Mouse (Mus musculus) thymus, adult 2 months (tissue): Measurements from ENCODE around the gene Plau. TPM values are rescaled to one million over a fixed set of nuclear protein-coding genes. Genes with fewer than 3 reads are reported as not detected.

ENCODE experiments used
- DNase-seq: peaks from one replicate; pipeline ENCODE4 v3.0.0; 2021
- H3K27ac ChIP-seq: fragments of 200-500 bp; 2 replicates; pipeline ENCODE4 v1.5.1; 2012; ENCODE audit warnings: low read length, control low read depth; ENCODE audit not compliant: control insufficient read depth, insufficient read depth
- H3K27me3 ChIP-seq: fragments of 200-500 bp; 2 replicates; pipeline ENCODE4 v1.6.1; 2012; ENCODE audit warnings: mild to moderate bottlenecking, low read length, moderate library complexity, mixed read lengths; ENCODE audit not compliant: control insufficient read depth, insufficient read depth
- H3K36me3 ChIP-seq: fragments of 200-500 bp; 2 replicates; pipeline ENCODE4 v1.6.1; 2012; ENCODE audit warnings: mild to moderate bottlenecking, low read length, moderate library complexity; ENCODE audit not compliant: control insufficient read depth, insufficient read depth
- H3K4me1 ChIP-seq: fragments of 200-500 bp; replicated peaks from 2 replicates; pipeline ENCODE4 v1.6.1; 2012; ENCODE audit warnings: low read length; ENCODE audit not compliant: control insufficient read depth, insufficient read depth
- H3K4me3 ChIP-seq: fragments of 200-500 bp; 2 replicates; pipeline ENCODE4 v1.5.1; 2012; ENCODE audit warnings: mild to moderate bottlenecking, low read length, control low read depth, moderate library complexity; ENCODE audit not compliant: control insufficient read depth, insufficient read depth
- CTCF ChIP-seq: fragments of 200-500 bp; IDR thresholded peaks from 2 replicates; pipeline ENCODE4 v1.5.1; 2012; ENCODE audit warnings: mild to moderate bottlenecking, control low read depth, low read length, moderate library complexity, borderline replicate concordance; ENCODE audit not compliant: control insufficient read depth, poor library complexity, insufficient read depth; ENCODE audit errors: extremely low read depth
- POLR2A ChIP-seq: fragments of 200-500 bp; IDR thresholded peaks from 2 replicates; pipeline ENCODE4 v1.6.1; 2012; ENCODE audit warnings: mild to moderate bottlenecking, low read length, control low read depth, moderate library complexity; ENCODE audit not compliant: control insufficient read depth, poor library complexity, insufficient read depth; ENCODE audit errors: extremely low read depth
- WGBS: fragments of 180-500 bp; shearing (Covaris S2); methylation state at CpG from one replicate; pipeline ENCODE4 v1.1.7; 2018; 5-methylcytosine and 5-hydroxymethylcytosine counted together
- polyA plus RNA-seq: library from polyadenylated mRNA; depleted of rRNA; stranded (reverse); fragments of >200 nt; gene quantifications from 2 replicates; pipeline ENCODE4 v1.2.3, GENCODE M21; 2012

The Plau gene
- polyA plus RNA-seq, 1 experiment: 5.6 TPM

DNA sequence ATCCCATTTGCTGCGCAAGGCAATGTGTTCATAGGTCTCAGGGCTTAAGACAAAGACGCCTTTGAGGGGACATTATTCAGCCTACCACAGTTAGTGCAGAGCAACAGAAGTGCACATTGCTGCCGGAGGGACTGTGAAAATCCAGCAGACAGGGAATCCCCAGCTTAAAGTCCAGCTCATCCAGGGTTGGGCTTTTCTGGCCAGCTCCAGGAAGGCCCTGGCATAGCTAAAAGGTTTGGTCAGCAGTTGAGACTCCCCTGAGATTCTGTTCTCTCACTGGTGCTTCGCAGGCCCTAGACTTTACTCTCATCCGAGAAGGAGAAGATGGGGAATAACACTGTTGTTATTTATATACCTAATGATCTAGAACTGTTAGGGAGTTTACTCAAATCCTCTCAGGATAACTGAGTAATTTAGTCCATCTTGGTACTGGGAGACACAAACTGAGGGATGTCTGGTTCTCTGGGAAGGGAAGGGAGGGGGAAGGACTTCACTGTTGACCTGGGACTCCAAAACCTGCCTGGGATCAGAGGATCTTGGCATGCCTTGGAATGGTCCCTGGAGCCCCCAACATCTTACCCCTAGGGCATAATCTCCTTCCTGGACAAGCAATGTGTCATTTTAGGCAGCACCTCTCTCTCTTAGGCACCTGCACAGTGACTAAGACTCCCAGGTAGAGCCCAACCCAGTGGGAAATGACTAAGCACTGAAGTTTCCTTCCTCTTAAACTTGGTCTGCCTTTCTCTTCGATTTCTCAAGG lies 27.0 kb downstream of the Plau start:
- WGBS: 83% methylated on average over 6 of the region's 6 CpGs
- no peaks in the 10 kb centered on the region for H3K4me1 ChIP-seq
- no peak overlapping the region for H3K4me3 ChIP-seq
- no peak for TF ChIP-seq CTCF
- no peak for TF ChIP-seq POLR2A
- no peaks in the 10 kb centered on the region for H3K36me3 ChIP-seq
- no peak overlapping the region for H3K27ac ChIP-seq
- H3K27me3 ChIP-seq: no peaks in the 10 kb centered on the region
- no peak for DNase-seq

GRCm38 (mm10) chr14:20864192-20864591 lies 27.7 kb downstream of the Plau start:
- H3K4me1 ChIP-seq: no peaks in the 10 kb centered on the region
- no peaks in the 10 kb centered on the region for H3K27me3 ChIP-seq
- TF ChIP-seq POLR2A (no peak), CTCF (no peak)
- H3K36me3 ChIP-seq: no peaks in the 10 kb centered on the region
- H3K27ac ChIP-seq: no peak overlapping the region
- H3K4me3 ChIP-seq: no peak overlapping the region
- 88% methylated on average over 4 of the region's 4 CpGs for WGBS
- DNase-seq: no peak

- no peak for DNase-seq
- no peaks in the 10 kb centered on the region for H3K4me1 ChIP-seq
- H3K36me3 ChIP-seq: no peaks in the 10 kb centered on the region
- no peak overlapping the region for H3K27ac ChIP-seq
- H3K27me3 ChIP-seq: no peaks in the 10 kb centered on the region
- TF ChIP-seq CTCF: no peak
- no peak for TF ChIP-seq POLR2A
- no peak overlapping the region for H3K4me3 ChIP-seq
- 92% methylated on average over 8 of the region's 8 CpGs for WGBS
Observed at GRCm38 (mm10) chr14:20865604-20866003, 29.1 kb downstream of the Plau start.

DNA sequence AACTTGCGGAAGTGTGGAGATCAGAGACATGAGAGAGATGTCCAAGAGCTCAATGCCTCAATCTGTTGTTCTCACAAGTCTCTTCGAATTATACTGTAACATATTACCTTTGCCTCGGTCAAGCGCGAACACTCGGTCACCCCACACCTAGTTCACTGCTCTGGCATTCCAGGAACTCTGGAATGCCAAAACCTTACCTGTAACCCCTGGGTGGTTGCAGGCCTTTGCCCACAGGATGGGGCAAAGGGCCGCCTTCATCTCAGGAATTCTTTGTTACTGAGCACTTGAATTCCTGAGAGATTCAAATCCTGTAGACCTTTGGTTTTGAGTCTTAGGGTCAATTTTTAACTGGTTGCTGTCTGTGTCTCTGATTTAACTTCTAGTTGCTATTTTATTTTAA lies 29.9 kb downstream of the Plau start:
- H3K4me1 ChIP-seq: no peaks in the 10 kb centered on the region
- no peak overlapping the region for H3K27ac ChIP-seq
- TF ChIP-seq CTCF: no peak
- TF ChIP-seq POLR2A: no peak
- no peaks in the 10 kb centered on the region for H3K36me3 ChIP-seq
- 97% methylated on average over 7 of the region's 7 CpGs for WGBS
- no peaks in the 10 kb centered on the region for H3K27me3 ChIP-seq
- H3K4me3 ChIP-seq: no peak overlapping the region
- DNase-seq: no peak

DNA sequence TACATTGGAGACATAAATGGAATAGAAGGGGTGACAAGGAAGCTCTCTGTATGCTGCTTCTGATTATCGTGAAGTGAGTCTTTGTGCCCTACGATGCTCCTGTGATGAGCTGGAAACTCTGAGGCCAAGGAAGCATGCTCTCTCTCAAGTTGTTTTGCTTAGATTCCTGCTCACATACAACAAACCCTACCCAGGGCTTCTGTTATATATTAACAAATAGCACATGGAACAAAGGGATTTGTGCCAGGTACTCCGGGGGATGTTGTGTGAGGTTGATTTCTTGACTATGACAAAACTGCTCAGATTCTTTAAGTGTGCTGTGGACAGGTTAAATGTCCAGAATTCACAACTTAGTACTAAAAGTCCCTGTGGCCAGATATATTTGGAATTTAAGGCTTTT lies 33.6 kb downstream of the Plau start:
- no peak for DNase-seq
- Histone ChIP-seq H3K27ac (no peak overlapping the region), H3K36me3 (no peaks in the 10 kb centered on the region), H3K4me1 (no peaks in the 10 kb centered on the region), H3K4me3 (no peak overlapping the region), H3K27me3 (no peaks in the 10 kb centered on the region)
- TF ChIP-seq POLR2A (no peak), CTCF (no peak)
- WGBS: 99% methylated on average over 3 of the region's 3 CpGs

- DNase-seq: no peak
- Histone ChIP-seq H3K27me3 (no peaks in the 10 kb centered on the region), H3K27ac (no peak overlapping the region), H3K4me3 (no peak overlapping the region), H3K4me1 (no peaks in the 10 kb centered on the region), H3K36me3 (no peaks in the 10 kb centered on the region)
- 92% methylated on average over 1 of the region's 1 CpGs for WGBS
- no peak for TF ChIP-seq POLR2A
- no peak for TF ChIP-seq CTCF
Observed at GRCm38 (mm10) chr14:20871495-20871894, 35.0 kb downstream of the Plau start.
